Mouse (Mus musculus): ENCODE data around the gene Ncor2.
A peak's percentile ranks its signal among the peaks of the same experiment; 100 is the strongest.

The Ncor2 gene

GRCm38 (mm10) chr5:125148686-125149085, 30.3 kb downstream of the Ncor2 start:
- no peak for DNase-seq (ENCODE audit: low read depth, low spot score)

GRCm38 (mm10) chr5:125148173-125148572, 30.8 kb downstream of the Ncor2 start:
- DNase-seq (ENCODE audit: low read depth, low spot score): no peak

DNA sequence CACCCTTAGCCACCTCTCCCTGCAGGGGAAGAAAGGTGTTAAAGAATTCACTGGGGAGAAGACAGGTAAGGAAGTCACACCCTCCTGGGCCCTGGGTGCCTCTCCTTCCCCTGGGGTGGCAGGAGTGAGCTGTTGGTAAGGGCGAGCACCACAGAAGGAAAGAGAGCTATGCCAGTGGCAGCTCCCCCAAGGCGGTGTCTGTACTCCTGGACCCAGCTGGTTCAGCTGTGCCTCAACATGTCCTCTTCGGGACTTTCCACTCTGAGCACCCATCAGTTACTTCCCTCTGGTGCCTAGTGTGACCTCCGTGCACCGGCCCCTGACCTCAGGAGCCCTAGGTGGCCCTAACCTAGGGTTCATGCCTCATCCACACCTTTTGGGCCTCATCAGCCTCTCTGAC, 31.9 kb downstream of the Ncor2 start:
- no peak for DNase-seq (ENCODE audit: low read depth, low spot score)

DNA sequence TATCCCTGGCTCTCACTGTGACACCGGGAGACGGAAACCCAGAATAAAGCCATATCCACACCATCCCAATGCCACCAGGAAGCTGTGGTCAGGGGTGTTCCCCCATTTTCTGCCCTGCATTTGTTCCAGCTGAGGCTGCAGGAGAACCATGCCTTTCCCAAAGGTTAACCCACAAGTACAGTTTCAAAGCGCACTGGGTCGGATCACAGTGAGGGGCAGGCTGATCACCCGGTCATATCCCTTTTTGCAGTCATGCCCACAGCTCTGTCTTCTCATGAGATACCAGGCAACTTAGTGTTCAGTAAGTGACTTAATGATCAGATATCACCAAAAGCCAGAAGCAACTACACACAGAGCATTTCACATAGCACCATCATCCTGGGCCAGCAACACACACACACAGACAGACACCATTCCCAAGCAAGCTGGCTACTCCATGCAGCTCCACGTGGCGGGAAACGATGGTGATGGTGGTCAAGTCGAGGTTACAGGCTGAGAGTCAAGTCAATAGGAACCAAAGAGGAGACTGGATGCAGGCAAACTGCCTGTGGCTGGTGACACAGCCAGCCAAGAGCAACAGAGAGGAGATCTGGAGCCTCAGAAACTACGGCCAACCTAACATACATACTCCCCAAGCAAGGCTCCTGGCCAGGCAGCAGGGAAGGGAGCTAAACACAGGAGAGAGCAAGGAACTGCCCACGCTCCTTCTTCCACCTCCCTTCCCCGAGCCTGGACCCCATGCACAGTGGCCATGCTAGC, 35.7 kb downstream of the Ncor2 start:
- no peak for DNase-seq (ENCODE audit: low read depth, low spot score)

DNA sequence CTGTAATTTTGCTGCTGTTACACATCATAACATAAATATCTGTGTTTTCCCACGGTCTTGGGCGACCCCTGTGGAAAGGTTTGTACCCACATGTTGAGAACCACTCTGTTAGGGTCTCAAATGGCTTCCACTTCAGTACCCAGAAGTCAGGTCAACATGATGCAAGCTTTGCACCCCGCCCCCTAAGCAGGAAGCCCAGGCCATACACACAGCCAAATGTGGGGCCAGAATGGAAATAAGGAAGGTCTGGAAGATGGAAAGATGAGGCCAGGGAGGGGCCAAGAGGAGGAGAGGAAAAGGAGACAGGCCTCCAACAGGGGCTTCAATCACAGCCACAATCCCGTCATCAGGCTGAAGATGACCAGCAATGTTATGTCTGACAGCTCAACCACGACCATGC, 37.1 kb downstream of the Ncor2 start:
- no peak for DNase-seq (ENCODE audit: low read depth, low spot score)

DNA sequence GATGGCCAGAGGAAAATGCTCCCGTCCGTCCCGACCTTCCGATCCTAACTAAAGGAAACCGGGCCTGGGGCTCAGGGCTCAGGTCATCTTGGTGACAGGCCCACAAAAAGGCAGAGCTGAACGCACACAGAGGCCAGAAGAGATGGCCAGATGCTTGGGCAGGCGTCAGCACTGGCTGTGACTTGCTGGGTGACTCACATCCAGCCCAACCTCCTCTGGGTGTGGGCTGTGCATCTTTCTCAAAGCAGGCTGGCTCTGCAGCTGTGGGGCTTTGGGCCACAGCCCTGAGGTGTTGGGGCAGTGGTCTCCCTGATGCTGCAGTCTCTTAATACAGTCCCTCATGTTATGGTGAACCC, 37.5 kb downstream of the Ncor2 start:
- no peak for DNase-seq (ENCODE audit: low read depth, low spot score)

DNA sequence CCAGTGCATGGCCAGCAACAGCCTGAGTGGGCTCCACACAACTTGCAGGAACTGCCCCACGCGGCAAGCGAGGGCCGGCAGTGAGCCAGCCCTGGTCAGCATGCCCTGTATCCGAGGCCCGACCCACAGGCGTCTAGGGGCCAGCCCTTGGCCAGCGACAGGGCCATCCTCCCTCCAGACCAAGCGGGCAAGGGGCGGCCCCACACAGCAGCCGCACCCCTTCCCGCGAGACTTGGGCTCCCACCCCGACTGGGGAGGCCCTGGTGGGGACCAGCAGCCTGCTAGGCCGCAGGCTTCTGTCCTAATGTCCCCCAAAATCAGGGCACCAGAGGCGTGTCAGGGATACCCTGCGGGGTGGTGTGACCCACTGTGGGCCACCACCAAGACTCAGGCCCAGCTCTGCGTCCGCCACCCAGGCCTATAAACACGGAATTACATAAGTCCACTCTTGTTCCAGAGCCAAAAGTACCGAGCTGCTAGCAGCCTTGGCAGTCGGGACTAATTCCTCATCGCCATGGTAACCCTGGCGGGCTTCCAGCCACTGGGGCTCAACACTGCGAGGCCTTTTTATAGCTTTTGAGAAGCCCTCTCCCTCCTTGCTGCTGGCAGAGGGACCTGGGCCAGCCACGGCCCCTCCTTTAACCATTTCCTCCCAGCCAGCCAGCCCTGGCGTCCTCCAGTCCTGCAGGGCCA, 38.0 kb downstream of the Ncor2 start:
- DNase-seq (ENCODE audit: low read depth, low spot score): peak; percentile 95

DNA sequence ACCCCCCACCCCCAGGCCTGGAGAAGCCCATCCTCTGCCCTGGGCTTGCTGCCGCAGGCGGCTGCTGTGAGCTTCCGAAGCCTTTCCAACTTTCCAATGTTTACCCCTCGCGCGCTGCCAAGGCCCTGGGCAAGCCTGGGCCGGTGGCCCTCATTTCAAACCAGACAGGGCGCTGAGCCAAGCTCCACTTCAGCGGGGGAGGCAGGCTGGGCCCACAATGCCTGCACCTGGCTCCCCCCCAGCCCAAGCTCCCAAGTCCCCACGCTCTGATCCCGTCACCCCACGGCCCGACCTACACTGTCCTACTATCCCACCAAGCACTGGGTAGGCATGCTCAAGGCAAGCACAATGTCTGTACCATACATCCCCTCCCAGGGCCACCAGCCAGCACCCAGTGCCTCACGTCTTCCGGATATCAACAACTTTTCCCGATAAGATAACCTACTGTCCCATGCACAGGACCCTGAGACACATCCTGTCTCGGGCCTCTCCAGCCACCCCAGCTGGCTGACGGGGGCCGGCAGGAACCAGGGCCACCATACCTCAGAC, 38.8 kb downstream of the Ncor2 start:
- no peak for DNase-seq (ENCODE audit: low read depth, low spot score)

DNA sequence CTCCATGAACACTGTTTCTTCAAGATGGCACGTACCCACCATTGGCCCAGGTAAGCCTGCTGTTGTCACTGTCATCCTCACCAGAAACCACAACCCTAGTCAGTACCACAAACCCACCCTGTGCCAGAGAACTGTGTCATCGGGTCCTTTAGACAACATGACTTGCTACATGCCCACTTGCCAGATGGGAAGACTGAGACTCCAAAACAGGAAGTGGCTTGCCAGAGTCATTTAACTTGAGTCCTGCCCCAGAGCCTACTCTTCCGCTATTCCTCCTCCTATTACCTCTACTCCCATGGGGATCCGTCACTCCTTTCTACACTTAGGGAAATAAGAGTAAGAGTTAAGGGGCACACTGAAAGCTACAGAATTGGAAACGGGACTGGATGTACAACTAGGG, 39.4 kb downstream of the Ncor2 start:
- DNase-seq (ENCODE audit: low read depth, low spot score): no peak

DNA sequence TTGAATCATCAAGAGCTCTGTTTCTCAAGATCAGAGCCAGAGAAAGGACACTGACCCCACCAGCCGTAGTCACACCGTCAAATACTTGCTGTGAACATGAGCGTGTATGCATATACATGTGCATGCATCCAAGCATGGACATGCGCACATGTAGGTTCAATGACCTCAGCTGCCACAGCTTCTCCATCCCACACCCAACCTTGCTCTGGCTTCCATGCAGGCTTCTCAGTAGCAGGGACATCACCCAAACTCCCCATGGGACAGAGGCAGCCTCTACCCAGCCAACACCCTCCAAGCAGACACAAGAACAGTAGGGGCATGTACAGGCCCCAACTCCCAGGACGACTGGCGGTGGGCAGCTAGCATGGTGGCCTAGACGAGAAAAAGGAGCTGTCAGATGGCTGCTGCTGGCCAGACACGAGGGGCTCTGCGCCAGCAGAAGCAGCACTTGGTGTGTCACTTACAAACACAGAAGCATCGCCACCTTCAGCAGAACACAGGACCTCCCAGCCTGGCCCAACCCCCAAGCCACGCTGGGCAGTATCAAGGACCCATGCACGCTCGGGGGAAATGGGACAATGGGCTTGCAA, 40.1 kb downstream of the Ncor2 start:
- DNase-seq (ENCODE audit: low read depth, low spot score): no peak

DNA sequence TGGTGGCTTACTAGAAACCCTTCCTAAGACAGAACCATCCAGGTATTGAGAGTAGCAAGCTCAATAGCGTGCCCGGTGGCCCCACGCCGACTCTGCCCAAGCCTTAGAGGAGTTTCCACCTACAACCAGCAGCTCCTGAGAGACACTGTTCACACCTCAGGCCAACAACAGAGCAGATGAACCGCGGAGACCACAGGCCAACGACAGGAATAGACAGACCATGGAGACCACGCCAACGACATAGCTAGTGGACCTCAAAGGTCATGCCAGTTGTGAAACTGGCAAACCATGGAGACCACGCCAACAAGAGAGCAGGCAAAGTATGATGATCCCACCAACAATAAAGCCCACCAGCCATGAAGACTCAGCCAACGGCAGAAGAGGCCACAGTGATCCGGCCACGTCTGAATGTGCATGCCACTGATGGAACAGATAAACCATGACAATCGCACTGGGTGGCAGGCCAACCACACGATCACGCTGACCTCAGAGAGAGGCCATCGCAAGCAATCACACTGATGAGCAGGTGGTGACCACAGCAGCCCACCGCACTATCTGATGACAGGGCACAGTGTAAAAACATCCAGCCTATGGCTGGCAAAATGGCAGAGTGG, 41.2 kb downstream of the Ncor2 start:
- no peak for DNase-seq (ENCODE audit: low read depth, low spot score)

DNA sequence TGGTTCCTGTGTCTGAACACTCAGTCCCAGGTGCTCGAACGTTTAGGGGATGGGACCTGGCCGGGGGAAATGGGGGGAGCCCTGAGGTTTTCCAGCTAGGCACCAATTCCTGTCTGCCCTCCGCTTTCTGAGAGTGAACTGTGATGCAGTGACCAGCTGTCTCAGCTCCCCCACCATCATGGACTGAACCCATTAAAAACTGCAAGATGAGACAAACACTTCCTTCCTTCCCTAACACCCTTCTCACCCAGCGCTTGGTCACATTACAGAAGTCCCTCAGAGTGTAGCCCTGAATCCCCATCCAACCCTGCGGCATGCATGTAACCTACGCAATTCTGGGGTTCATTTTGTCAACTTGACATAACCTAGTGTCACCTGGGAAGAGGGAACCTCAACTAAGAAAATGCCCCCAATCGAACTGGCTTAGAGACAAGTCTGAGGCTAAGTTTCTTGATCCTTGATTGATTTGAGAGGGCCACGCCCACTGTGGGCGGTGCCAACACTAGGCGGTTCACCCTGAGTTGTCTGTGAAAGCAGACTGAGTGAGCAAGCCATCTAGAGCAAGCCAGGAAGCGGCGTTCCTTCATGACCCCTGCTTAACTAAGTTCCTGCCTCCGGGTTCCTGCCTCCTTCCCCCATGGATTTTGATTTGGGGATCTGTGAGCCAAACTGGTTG, 41.9 kb downstream of the Ncor2 start:
- no peak for DNase-seq (ENCODE audit: low read depth, low spot score)

DNA sequence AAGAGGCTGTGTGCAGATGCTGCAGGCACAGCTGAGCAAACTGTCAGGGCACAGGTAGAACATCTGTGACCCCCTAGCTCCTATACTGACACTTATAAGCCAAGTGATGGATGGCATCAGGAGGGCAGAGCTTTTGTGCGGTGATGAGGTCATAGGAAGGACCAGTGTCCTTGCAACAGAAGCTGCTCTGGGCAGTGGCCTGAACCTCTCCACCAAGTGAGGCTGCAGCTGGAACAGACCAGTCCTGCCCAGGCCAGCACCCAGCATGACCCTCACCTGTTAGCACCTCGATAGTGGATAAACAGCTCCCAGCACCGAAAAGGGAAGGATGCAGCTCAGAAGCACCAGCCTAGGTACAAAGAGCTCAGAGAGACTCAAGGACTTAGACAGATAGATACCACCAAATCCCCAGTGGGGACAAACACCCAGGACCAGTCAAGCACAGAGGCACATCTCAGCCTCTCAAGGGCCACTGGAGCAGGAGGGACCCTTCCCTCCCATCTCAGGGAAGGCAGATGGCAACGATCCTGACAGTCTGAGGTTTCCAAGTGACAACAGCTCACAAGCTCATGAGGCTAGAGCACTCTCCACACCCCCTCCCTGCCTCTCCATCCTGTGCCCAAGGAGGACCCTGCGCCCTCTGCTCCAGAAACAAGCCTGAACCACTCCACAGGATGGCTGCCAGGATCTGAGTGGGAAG, 42.6 kb downstream of the Ncor2 start:
- DNase-seq (ENCODE audit: low read depth, low spot score): no peak

GRCm38 (mm10) chr5:125134795-125135468, 44.1 kb downstream of the Ncor2 start:
- peak; percentile 64 for DNase-seq (ENCODE audit: low read depth, low spot score)

- DNase-seq (ENCODE audit: low read depth, low spot score): no peak
These were observed 44.6 kb downstream of the Ncor2 start for GRCm38 (mm10) chr5:125134391-125134790.

- DNase-seq (ENCODE audit: low read depth, low spot score): no peak
These were observed 45.4 kb downstream of the Ncor2 start for GRCm38 (mm10) chr5:125133651-125134050.

GRCm38 (mm10) chr5:125132566-125133260, 46.3 kb downstream of the Ncor2 start:
- no peak for DNase-seq (ENCODE audit: low read depth, low spot score)

DNA sequence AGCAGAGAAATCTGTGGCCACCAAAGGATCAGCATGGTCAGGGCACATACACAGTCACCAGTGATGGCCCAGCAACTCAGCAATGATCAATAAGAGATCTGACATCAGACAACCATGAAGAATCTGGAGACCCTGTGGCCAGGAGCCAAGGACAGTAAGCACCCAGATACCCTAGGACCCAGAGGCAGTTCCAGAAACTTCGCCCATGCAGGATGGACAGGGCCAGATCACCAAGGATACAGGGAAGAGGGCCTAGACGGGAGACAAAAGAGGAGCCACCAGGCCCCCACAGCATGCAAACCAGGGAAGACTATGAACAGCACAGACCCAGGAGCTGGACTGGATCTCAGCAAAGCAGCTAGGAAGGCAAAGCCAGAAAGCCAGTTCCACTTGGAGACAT, 47.0 kb downstream of the Ncor2 start:
- DNase-seq (ENCODE audit: low read depth, low spot score): no peak

DNA sequence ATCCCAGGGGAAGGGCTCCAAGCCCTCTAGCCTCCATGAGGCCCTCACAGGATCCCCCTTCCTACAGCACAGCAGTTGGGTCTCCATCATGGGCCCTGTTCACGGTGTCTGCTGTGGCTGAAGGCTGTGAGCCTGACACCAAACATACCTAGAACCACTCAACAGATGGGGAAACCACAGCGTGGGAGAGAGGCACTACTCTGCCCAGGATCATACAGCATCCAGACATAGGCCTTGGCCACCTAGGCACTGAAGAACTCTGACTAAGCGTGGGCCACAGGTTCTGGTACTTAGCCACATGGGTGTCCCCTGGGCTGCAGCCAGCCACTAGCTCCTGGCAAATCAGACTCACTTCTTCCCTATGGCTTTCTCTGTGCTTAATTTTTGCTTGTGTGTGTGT, 48.6 kb downstream of the Ncor2 start:
- DNase-seq (ENCODE audit: low read depth, low spot score): no peak

GRCm38 (mm10) chr5:125128939-125129385, 50.1 kb downstream of the Ncor2 start:
- DNase-seq (ENCODE audit: low read depth, low spot score): no peak

All from forelimb bud, embryonic 11.5 days (tissue).